Mouse (Mus musculus) small intestine, adult 2 months (tissue): ENCODE measurements at regions not wholly inside any gene's neighbourhood (a gene's known extent, or its start where the extent isn't known, plus 50 kb on each side); places are given as distances from the start of the nearest gene placed in this dataset.

Experiments used
- CTCF ChIP-seq: fragments of 200-500 bp; IDR thresholded peaks from 2 replicates; pipeline ENCODE4 v1.5.1; 2012; ENCODE audit warnings: low read depth, mild to moderate bottlenecking, control low read depth, inconsistent platforms, low read length, moderate library complexity, mixed read lengths; ENCODE audit not compliant: insufficient replicate concordance, insufficient read length; ENCODE audit errors: extremely low read depth
- POLR2A ChIP-seq: fragments of 200-500 bp; IDR thresholded peaks from 2 replicates; pipeline ENCODE4 v1.6.1; 2012; ENCODE audit warnings: low read depth, mild to moderate bottlenecking, control low read depth, inconsistent platforms, low read length, moderate library complexity

GRCm38 (mm10) chr14:100429662-100430061, 145.2 kb upstream of the Klf12 start:
- TF ChIP-seq CTCF, result no peak
- TF ChIP-seq POLR2A, result no peak
